Mouse (Mus musculus): Measurements from ENCODE around the gene Eefsec.
A peak's percentile ranks its signal among the peaks of the same experiment; 100 is the strongest.

The Eefsec gene

GRCm38 (mm10) chr6:88343485-88344450 lies 102.6 kb downstream of the Eefsec start:
- DNase-seq (ENCODE audit: extremely low spot score), result peak; percentile 30

GRCm38 (mm10) chr6:88342965-88343364 lies 103.4 kb downstream of the Eefsec start:
- DNase-seq (ENCODE audit: extremely low spot score), result no peak

DNA sequence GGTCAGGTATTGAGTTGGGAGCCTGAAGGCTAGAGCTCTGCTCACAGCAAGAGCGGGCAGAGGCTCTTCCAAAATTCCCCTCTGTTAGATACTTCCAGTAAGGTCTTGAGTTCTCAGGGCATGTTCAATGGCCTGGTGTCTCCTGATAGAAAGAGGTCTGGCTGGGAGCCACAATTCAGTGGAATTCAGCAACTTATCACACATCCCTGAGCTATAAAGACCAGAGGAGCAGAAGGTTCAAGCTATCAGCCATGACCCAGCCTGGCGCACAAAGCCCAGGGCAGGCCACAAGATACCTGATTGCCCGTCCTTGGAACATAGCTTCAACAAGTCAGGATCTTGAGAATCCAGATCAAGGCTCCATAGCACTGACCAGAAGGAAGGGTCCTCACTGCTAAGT lies 105.2 kb downstream of the Eefsec start:
- no peak for DNase-seq (ENCODE audit: extremely low spot score)

DNA sequence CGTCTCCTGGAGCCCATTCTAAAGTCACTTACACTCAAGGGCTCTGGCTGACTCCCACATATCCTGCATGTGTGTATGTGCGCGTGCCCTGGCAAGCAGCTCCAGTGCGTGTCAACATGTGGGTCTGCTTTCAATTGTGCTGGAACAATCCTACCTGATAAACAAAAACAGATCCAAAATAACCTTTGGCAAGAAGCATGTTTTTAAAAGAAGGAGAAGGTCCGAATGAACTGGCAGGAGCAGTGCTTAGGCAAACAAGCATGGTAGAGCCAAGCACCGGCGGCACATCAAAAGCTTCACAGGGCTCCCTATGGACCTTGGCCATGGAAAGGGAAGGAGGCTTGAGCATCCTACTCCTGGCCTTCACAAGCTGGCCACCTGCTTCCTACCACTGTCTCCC lies 105.6 kb downstream of the Eefsec start:
- DNase-seq (ENCODE audit: extremely low spot score), result no peak

- no peak for DNase-seq (ENCODE audit: extremely low spot score)
Observed at GRCm38 (mm10) chr6:88329336-88329735, 117.0 kb downstream of the Eefsec start.

DNA sequence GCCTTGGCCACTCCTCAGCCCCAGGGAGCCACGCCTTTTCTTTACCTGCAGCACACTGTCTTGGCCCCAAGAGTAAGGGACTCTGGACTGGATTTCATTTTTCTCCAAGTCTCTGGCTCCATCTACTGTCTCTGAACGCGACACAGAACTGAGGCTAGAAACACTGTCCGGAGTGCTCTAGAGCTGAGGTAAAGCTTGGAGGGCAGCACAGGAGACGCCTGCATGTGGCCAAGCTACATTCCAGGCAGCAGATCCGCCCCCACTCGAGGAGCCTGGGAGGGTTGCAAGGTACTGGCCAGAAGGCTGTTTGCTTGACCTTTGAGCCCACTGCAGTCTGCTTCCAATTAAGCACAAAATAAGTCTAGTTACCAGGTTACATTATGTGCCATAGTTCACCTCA lies 124.5 kb downstream of the Eefsec start:
- DNase-seq (ENCODE audit: extremely low spot score), result peak; percentile 64

DNA sequence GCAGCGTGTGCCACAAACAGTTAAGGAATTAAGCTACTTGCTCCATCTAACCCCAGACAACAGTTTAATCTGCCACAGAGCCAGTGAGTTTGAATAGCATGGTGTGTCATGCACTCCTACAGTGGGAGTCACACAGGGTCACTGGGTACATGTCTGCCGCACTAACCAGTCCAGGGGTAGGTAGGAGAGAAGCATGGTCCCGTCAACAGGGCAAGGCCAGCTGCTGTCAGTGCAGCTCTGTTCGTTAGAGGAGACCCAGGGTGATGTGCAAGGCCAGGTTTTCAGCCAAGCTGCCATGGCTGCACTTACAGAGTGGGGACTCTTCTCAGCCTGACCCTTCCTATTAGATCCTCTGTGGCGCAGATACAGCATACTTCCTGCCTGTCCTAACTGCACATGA lies 125.1 kb downstream of the Eefsec start:
- DNase-seq (ENCODE audit: extremely low spot score), result no peak

- DNase-seq (ENCODE audit: extremely low spot score), result no peak
Observed at GRCm38 (mm10) chr6:88319735-88320134, 126.6 kb downstream of the Eefsec start.

DNA sequence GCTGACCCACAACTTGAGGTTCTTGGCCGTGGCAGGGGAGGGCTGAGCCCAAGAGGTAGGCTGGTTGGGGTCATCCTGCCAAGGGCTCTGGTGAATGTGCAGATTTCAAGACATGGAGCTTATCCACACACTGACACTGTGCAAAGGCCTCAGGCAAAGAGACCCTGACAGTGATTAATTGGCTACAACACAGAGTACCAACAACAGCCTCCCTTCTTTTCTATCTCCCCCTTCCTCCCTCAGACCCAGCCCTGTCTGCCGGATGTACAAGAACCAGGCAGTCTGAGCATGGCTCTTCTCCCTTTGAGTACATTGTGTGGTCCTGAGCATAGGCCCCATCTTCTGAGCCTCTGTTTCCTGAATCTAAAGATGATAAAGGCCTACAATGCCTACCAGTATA lies 131.0 kb downstream of the Eefsec start:
- DNase-seq (ENCODE audit: extremely low spot score), result peak; percentile 30

DNA sequence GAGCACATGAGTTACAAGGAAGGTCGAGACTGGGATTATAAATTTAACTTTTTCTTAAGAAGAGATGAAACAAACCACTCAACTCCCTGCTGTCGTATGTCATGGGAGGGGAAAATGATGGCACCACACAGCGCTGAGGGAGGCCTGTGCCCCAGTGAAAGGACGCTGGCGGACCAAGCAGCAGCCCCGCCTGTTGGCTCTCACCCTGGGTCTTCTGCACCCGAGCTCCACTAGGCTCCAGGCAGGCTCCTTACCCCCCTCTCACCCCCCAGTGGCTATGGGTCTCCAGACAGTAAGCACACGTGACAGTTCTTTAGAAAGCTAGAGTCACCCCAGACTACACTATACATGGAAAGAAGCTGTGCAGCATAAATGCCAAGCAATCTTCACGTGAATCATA lies 132.4 kb downstream of the Eefsec start:
- DNase-seq (ENCODE audit: extremely low spot score), result no peak

DNA sequence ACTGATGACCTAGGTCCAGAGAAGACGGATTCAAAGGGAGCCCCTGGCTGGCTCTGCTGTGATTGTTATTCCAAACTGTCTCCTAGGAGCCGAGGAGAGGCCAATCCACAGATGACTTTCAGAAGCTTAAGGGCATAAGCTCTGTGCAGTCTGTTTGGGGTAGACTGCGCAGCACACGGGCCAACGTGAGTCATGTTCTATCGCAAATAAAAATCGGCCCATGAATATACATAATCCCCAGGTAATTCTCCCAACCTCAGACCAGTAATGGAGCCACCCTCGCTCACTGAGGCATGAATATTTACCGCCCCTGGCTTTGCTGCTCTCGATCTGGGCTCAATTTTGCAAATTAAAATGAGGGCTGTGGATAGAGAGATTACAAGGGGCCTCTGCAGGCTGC lies 134.7 kb downstream of the Eefsec start:
- no peak for DNase-seq (ENCODE audit: extremely low spot score)

DNA sequence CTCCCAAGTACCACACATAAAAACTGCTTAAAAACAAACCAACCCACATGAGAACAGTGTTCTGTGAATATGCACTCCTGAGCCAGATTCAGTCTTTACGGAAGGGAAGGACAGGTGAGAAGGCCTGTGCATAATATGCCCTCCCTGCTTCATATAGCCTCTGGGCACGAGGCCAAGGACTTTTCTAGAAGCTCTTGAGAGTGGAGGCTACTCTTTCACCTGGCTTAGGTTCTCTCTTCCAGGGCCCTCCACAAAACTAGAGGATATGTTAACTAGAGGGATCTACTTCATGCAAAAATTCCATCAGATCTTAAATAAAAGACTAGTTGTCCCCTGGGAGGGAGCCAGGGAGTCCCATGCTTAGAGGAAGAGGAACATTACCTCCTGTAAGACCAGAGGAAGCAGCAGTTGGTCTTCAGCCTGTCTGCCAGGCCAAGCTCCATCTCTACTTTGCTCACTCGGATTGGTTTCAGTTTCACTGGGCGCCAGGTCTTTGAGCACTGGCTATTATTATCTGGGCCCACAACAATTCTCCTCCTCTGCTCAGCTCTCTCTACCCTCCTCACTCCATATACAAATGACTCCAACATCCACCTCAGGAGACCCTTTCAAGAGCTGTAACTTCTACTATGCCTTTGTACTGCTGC lies 140.1 kb downstream of the Eefsec start:
- DNase-seq (ENCODE audit: extremely low spot score), result no peak

DNA sequence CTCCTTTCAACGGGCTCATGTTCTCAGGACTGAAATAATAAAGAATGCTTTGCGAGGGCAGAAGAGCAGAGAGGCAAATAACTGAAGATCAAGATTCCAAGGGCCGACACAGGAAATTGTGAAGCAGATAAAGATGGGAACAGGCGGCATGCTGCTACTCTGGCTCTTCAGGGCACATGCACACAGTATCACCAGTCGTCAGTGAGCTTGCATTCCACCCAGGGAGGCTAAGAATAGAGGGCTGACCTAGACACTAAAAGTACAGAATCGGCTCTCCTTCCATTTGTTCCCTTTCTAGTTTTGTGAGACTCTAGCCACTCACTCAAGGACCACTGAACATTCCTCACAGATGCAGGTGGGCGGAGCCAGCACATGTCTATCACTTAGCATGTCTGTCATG lies 145.1 kb downstream of the Eefsec start:
- no peak for DNase-seq (ENCODE audit: extremely low spot score)

DNA sequence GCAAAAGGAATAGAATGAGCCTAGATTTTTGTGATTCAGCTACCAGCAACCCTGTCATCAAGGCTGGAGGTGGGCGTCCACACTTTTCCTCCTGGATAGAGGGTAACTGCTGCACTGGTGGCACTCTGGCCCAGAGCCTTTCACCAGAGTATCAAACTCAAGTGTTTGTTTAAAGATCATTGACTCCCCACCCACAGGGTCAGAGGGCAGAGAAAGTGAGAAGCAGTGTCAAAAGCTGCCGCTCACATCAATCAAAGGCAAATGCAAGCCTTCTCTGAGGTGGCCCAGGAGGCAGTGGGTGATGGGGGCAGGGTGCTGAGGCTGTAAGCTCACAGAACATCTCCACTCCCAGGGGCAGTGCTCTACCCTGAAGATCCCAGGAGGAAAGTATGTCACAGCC lies 146.8 kb downstream of the Eefsec start:
- peak; percentile 55 for DNase-seq (ENCODE audit: extremely low spot score)

- DNase-seq (ENCODE audit: extremely low spot score), result no peak
Observed at GRCm38 (mm10) chr6:88292274-88292909, 153.9 kb downstream of the Eefsec start.

DNA sequence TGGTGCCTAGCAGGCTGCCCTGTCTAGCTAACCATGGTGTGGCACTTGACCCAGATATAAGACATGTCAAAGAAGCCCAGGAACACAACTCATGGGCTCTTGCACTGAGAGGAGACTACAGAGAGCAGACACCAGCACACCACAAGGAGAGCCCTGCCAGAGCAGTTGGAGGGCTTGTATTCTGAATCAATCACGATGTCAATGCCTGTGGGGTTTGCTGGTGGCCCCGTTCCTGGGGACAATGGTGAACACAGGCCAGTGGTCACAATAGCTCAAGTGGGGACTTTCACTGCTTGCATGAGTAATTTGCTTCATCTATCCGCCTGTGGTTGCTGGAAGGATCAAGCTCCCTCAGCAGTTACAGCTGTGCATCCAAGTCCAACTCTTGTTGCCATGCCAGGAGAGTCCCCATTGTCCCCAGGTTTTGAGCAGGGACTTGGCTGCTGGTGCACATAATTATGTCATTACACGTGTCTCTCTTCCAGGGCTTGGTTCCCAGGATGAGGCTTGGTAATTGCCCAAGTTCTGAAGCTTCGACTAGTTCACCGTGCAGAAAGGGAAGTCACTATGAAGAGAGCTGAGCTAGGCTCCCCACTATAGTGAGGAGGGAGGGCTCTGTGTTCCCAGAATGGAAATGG lies 156.1 kb downstream of the Eefsec start:
- no peak for DNase-seq (ENCODE audit: extremely low spot score)

GRCm38 (mm10) chr6:88278141-88278540 lies 168.2 kb downstream of the Eefsec start:
- DNase-seq (ENCODE audit: extremely low spot score), result no peak

GRCm38 (mm10) chr6:88277242-88277641 lies 169.1 kb downstream of the Eefsec start:
- DNase-seq (ENCODE audit: extremely low spot score), result no peak

DNA sequence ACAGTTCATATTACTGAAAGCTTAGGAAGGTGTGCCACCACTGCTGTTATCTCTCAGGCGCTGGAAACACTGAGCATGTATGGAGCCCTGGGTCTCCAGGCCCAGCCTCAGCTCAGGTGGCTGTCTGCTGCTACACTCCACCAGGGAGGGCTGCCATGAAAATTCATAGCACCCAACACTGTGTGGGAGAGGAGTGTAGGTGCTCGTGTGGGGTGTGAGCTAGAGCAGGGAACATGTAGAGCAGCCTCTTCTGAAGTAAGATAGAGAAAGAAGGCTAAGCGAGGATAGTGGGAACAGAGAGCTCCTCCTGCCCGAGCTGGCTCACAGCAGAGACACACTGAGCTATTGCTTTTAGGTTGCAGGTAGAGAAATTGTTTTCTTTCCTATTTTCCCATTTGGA lies 170.1 kb downstream of the Eefsec start:
- DNase-seq (ENCODE audit: extremely low spot score), result no peak

DNA sequence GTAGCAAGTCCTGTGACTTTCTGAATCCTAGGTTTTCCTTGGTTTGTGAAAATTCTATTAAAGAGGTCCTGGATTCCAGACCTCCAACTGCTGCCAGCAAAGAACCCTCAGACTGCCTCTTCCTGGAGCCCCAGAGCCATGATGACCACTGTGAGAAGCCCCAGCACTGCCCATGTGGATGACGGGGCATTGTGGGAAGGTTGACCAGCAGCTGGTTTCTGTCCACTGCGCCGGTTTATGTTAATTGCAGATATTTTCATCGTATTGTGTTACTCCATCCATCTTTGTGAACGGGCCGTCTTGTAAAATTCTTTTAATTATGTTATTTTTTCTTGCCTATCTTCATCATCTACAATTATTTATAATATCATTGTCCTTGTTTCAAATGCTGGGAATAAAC lies 171.7 kb downstream of the Eefsec start:
- DNase-seq (ENCODE audit: extremely low spot score), result no peak

DNA sequence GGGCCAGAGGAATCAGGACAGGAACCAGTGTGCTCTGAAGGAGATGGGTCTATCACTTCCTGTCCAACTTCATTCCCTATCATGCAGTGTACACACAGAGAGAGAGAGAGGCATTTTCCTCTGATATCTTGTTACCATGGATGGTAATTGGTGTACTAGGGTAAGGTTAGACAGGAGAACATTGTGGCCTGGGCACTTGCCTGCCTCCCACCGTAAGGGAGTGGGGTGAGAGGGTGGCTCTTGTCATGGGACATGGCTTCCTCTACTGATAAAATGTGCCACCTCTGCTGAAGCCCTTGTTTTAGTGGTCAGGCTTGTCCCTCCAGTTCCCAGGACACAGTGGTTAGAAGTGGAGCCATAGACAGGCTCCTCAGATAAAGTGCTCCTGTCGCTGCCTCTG lies 178.4 kb downstream of the Eefsec start:
- DNase-seq (ENCODE audit: extremely low spot score), result no peak

- no peak for DNase-seq (ENCODE audit: extremely low spot score)
Observed at GRCm38 (mm10) chr6:88267068-88267467, 179.3 kb downstream of the Eefsec start.

Data from embryo, embryonic 9.5 days (tissue).